Mouse (Mus musculus) cerebellum, postnatal 4 days (tissue): ENCODE data around the gene Trappc3l.
A peak's percentile ranks its signal among the peaks of the same experiment; 100 is the strongest.

Source experiments
- DNase-seq, 2 experiments: peaks; one replicate each; pipeline ENCODE4 v3.0.0; 2022; ENCODE audit warnings: low spot score in 2 of 2, mixed read lengths in 1 of 2

Gene Trappc3l

GRCm38 (mm10) chr10:34095147-34095546, 57.8 kb downstream of the Trappc3l start:
- no peak for DNase-seq

DNA sequence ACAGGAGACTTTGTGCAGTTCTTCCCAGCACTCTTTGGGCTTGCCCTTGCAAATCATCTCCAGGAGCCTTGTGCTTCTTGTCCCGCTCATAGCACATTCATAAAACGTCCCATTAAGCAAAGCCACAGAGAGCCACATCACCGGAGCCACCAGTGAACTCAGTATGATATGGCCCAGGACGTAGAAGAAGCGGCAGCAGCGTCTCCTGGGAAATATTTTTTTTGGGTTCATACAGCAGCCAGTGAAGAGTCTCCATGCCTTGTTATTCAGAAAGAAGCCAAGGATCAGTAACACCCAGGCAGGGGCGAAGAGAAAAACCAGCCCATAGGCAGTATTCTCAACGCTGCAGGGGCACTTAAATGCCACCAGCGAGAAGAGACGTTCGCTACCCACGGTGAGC, 58.6 kb downstream of the Trappc3l start:
- no peak for DNase-seq

- DNase-seq = peak in 1 of 2 experiments; percentile 9
These were observed 59.1 kb downstream of the Trappc3l start, which contains the start of gene Calhm5 for GRCm38 (mm10) chr10:34096418-34096883. TSS of gene Calhm5 (minus strand) at chr10:34096519.

DNA sequence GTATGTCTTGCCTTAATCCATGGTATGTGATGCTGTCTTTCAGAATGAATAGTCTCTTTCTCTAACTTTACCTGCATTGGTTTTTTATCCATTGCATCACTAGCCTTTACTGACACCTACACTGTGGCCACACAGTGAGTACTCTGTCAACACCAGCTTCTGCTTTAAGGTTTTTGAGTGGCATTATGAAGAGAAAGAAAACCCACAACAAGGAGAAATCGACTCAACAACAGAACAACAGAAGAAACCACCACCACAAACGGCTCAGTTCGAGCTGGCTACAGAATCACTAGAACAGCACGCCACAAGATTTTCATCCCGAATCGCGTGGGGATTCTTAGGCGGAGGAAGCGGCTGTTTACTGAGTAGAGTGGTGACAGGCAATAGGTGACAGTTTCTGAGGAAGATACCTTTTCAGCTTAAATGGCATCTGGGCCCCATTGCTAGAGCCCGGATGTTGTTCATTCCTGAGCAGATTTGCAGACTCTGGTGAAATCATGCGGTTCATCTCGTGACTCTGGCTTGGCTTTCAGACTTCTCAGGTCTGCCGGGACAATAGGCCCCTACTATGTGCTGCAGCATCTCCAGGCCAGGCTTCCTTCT, 73.6 kb downstream of the Trappc3l start:
- no peak for DNase-seq

GRCm38 (mm10) chr10:34111964-34112738, 74.8 kb downstream of the Trappc3l start:
- no peak for DNase-seq

DNA sequence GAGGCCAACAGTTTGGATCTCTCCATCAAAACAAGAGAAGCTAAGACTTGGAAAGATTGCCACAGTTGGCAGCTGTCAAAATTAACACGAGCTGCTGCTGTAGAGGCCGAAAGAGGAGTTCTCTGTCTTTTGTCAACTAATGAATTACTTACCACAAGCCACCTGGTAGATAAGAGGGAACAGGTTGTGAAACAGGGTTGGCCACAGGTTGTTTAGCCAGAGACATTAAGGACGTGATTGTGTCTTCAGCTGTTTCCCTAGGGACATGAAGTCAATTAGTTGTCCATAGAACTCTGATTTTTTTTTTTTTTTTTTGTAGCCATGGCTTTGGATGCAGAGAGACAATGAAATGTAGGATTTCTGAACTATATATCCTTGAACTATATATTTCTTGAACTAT, 79.7 kb downstream of the Trappc3l start:
- no peak for DNase-seq

DNA sequence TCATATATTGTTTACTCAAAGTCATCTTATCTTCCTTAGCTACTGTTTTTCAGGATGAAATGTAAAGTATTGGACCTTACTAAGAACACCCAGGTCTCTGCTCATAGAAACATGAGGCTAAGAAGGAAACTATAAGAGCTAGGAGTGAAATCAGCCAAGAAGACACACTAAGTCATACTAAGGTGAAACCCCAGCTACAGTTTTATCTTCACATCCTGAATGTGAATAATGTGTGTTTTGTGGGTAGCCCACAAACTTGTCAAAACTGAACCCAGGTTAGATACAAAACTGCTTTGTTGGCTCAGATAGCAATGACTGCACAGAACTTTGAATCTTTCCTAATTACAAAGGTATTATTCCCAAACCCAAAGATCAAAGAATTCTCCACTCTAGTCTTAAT, 80.4 kb downstream of the Trappc3l start:
- DNase-seq = no peak

- no peak for DNase-seq
These were observed 81.0 kb downstream of the Trappc3l start for GRCm38 (mm10) chr10:34118421-34118820.

GRCm38 (mm10) chr10:34127392-34128378, 90.3 kb downstream of the Trappc3l start, which contains the start of gene Calhm6:
TSS of gene Calhm6 (minus strand) at chr10:34127984.
- DNase-seq = peak in 1 of 2 experiments; percentile 16

GRCm38 (mm10) chr10:34128391-34128790, 91.0 kb downstream of the Trappc3l start:
- no peak for DNase-seq

DNA sequence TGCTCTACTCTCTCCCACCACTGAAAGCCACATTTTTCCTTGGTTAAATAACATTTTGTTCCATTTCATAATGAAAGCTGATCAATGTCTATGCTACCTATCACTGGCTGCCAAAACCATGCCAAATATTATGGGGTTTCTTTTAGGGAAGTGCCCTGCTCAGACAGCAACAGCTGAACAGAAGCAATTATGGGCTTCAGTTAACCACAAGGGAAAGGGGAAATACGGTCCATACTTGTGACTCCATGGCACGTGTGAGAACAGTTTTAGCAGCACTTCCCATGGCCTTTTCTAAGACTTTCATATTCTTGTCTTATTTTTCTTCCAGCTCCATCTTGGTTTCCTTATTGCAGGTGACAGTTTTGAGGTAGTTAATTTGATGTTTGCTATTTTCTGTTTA, 94.0 kb downstream of the Trappc3l start:
- no peak for DNase-seq

DNA sequence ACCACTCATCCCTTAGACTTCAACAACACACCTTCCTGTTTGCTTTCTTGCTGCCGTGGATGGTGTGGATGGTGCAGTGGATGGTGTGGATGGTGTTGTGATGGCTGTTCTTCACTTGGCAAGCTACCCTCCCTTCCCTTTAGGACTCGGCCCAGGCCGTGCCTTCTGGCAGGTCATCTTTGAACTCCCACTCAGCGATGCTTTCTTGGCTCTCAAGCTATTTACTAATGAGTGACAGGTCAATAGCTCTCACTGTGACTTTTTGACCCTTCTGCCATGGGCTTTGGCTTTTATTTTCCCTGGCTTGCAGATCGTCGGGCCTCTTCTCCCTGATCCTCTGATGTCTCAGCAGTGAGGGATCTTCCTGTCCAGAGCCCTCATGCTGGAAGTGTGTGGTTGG, 99.0 kb downstream of the Trappc3l start:
- no peak for DNase-seq

DNA sequence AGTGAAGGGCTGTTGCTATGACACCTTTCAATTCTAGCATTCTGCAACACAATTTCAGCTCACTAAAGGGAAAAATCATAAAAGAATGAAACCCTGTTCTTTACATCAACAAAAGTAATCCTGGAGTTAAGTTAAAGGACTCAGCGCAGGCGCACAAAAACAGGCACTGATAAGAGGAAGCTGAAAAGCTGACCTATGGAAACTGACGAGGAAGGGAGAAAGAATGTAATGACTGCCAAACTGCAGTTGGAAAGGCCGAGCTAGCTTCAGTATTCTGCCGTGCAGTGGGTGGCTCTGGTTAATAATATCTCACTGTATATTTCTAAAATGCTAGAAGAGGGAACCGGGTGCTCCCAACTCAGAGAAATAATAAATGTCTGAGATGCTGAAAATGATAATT, 100.6 kb downstream of the Trappc3l start:
- no peak for DNase-seq

GRCm38 (mm10) chr10:34139768-34140167, 102.4 kb downstream of the Trappc3l start:
- DNase-seq = no peak

DNA sequence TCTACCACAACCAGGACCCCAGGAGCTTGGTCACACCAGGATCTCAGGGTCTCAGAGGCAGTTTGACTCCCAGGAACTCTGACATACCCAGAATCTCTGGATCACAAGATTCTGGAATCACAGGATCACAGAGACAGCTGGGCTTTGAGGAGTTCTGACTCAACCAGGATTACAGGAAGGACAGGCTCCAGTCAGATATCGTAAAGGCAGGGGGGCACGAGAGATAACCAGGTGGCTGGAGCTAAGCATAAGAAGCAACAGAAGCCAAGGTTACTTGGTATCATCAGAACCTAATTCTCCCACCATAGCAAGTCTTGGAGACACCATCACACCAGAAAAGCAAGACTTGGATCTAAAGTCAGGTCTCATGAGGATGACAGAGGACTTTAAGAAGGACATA, 104.3 kb downstream of the Trappc3l start:
- DNase-seq = no peak

DNA sequence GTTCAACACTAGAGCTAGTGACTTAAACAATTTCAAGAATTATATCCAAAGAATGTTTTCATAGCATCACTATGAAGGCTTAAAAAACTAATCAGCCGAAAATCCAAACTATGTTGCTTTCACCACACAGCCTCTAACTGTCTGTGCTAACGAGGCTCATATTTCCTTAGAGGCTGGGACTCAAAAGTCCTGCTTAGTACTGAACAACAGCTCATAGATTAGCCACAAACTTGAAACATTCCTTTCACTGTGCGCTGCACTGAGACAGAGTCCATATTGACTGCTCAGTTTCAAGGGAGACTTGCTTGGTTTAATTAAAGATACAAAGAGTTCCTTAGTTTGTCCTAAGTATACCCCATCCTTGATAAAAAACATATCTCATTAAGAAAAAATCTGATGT, 112.4 kb downstream of the Trappc3l start:
- no peak for DNase-seq

DNA sequence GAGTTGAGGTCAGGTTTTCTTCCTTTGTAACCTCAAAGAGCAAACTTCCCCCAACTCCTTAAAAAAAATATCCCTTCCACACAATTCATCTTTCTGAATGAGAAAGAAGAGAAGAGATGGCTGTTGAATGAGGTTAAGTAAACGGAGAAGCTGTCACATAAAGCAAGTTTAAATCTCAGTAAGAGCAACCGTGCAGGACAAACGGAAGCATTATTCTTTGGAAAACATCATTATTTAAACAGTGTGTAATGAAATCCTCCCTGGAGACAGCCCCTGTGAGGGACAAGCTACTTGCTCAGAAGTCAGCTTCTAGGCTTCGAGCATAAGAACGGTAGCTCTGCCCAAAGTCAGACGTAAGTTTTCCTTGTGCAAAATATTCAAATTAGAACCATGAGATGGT, 113.1 kb downstream of the Trappc3l start:
- no peak for DNase-seq

- no peak for DNase-seq
These were observed 114.4 kb downstream of the Trappc3l start for GRCm38 (mm10) chr10:34151827-34152226.

DNA sequence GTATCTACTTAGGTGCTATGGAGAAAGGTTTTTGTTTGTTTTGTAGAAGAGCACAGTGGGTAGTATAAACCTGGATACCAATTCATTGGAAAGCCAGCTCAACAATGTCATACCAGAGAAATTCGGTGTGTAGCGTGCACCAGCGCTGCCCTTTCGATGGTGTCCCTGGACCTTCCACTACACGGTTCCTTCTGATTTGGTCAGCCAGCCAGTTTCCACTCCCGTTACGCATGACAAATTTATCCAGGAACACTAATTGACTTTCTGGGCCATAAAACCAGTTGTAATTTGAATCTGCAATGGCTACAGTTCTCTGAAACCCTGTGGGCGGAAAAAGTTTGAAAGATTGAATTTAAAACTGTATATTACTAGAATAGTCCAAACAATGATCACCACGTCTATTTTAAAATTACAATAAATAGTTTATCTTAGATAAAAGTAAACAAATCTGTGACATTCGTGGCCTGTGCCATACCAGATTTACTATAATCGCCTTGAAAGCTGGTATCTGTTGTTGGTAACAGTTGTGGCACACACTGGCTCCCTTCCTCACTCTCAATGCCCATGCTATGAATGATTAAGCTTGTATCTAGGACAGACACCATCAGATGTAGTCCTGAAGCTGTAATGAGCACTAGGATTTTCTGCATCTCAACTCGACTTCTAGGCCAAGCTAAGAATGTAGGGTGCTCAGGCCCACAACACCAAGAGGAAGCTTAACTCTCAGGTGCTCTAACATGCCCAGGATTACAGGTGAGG, 118.6 kb downstream of the Trappc3l start:
- no peak for DNase-seq
